Mouse (Mus musculus) right cerebral cortex, adult 2 months (tissue): Measurements from ENCODE around the gene Erf.

ENCODE experiments used
- DNase-seq, 2 experiments: peaks; one replicate each; pipeline ENCODE4 v3.0.0; 2021 to 2022; ENCODE audit warnings: low spot score in 2 of 2

The Erf gene

DNA sequence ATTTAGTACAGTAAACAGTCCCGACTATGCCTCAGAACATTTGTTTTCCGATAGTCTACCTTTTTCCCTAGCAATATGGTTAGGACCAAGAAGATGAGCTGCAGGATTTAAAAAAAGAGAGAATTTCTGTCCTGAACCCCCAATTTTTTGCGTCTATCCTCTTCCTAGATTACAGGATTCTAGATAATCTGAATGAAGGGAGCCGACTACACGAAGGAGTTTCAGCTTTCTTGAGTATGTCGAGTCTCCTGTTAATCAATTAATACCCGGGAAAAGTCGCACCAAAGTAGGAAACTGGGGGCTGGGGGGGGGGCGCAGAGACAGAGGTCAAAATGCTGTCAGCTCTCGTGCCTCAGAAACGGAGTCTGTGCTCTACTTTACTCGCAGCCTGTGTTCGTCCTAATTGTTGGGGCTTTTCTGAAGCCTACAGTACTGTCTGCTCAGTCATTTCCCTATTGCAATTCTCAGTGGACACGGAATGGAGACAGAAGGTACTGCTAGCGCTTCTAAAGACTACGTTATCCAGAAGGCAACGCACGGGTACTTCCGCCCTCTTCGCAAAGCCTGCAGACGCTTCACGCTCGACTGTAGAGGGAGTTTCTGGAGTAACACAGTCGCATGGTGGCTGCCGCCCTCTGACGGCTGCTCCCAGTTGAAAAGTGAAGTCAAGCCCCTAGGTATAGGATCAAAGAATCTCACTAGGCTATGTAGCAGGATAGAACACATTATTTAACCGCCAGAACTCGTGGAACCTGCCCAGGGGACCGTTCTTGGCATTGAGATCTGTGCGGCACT lies 11.5 kb downstream of the Erf start:
- peak; percentile 86 for DNase-seq

DNA sequence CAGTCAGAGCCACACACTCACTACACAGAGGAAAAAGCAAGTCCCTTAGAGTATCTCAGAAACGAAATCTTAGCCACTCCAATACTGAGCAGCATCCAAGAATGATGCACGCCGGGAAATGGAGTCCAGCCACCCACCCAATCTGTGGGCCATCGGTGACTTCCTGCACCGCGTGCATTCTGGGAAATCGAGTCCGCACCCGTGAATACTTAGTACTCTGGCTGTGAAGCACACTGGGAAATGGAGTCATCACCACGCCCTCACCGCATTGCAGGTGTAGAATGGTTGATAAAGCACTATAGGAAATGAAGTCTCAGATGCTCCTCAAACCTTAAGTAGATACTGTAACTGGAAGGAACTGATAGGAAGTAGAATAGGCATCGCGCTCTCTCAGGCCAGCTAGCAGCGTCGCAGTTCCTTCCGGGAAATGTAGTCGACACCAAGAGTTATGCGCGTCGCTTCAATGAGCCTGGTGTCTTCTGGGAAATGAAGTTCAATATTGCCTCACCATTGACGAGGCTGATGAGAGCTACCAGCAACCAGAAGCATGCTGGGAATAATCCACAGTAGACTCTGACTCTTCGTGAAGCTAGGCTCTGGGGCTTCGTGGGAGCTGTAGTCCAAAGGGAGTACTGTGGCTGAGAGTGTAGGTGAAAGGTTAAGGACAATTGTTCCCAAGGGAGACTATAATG lies 12.4 kb downstream of the Erf start:
- DNase-seq = peak; percentile 94 to 99

DNA sequence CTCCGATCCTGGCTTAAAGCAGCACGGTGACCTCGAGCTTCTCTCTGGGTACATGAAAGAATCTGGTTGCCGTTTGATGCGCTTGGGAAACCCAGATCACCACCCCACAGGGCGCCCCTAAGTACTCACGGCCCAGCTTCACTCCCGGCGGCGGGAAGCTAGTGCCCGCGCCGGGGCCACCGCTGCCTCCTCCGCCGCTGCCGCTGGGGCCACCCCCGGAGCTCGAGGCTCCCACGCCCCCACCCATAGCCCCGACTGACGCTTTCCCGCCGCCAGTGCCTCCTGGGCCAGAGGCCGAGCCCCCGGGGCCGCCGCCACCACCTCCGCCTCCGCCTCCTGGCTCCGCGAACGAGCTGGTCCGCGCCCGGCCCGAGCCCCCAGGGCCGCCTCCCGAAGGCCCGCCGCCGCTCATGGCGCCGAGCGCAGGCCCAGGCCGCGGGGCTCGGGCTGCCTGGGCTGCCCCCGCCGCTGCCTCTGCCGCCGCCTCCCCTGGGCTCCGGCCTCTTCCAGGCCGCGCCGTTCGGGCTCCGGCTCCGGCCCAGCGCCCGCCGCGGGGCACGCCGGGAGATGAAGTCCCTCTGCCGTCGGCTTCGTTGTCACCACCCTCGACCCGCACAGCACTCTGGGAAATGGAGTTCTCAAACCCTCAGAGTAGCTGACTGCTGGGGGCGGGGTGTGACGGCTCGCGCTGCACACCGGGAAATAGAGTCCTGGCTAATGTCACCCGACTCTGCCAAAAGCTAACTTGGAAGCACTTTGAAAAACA lies 13.1 kb downstream of the Erf start, which contains the start of gene Gsk3a:
TSS of gene Gsk3a (minus strand) at position 603 of the 766 bp plus-strand sequence.
- peak; percentile 99 for DNase-seq

DNA sequence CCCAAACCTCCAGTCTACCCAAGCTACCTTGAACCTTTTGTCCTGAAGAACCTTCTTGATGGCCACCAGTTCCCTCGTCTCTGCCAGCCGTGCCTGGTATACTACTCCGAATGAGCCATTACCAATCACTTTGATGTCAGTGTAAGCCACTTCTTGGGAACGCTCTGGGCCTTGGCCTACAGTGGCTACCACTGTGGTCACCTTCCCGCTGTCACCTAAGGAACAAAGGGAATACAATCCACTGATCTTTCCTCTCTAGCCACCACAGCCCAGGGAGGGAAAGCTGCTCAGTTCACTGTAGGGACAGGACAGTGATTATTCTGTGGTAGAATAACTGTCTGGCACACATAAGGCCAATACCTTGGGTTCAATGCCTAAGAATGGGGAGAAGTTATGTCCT lies 15.0 kb downstream of the Erf start:
- DNase-seq = no peak

DNA sequence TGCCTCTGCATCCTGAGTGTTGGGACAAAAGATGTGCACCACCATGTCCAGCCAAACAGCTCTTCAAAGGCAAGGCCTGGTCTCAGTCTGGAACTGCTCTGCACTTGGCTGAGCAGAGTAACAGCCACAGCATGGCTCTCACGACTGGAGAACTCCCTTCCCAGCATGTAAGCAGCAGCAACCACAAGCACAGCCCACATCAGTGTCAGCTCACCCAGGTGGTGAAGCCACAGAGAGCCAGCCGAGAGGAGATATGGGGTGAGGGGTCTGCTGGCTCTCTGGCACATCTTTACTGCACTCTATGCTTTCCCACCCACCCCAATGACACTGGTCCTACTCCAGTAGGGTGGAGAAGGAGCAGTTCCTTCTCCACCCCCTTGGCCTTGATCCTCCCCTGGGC lies 17.5 kb downstream of the Erf start:
- no peak for DNase-seq

DNA sequence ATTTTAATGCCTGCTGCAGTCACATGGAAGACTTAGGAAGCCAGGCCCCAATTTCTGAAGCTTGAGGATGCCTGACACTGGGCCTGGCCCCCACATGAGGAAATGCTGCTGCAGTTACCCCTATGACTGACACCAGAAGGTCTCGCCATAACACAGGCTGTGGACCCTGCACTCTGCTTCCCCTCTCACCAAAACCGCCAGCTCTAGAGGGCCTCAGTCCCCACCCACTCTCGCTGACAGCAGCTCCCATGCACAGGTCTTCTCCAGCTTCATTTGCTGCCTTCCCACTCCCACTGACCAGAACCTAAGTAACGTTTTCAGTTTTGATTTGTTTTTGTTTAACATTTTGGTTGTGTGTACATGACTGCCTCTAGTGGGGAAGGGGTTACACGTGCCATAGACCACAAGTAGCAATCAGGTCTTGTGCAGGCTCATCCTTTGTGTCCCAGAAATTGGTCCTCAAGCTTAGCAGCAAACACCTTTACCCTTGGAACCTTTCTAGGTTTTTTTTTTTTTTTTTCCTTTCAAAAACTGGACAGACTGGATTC lies 18.4 kb downstream of the Erf start:
- DNase-seq = no peak

DNA sequence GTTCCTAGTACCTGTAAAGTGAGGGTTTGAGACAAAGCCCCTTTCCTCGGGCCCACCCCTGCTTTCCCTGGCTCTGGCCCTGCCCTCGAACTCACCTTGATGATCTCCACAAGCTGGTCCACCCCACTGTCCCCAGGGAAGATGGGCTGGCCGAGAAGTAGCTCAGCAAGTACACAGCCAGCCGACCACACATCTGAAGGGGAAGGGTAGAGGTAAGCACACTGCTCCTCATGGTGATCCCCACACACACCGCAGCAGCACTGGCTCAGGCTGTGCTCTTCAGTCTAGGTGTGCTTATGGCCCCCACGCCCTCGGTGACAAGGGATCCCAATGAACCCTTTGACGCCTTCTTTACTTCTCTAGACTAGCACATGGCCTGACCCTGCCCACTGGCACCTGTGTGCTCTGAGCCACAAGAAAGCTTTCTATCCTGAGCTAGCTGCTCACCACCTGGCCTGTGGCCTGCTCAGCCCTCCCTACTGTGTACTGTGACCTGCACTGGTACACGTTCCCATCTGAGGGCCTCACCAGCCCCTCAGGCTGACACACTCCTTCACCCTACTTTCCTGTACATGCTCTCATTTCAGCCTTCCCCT lies 19.8 kb downstream of the Erf start:
- no peak for DNase-seq

DNA sequence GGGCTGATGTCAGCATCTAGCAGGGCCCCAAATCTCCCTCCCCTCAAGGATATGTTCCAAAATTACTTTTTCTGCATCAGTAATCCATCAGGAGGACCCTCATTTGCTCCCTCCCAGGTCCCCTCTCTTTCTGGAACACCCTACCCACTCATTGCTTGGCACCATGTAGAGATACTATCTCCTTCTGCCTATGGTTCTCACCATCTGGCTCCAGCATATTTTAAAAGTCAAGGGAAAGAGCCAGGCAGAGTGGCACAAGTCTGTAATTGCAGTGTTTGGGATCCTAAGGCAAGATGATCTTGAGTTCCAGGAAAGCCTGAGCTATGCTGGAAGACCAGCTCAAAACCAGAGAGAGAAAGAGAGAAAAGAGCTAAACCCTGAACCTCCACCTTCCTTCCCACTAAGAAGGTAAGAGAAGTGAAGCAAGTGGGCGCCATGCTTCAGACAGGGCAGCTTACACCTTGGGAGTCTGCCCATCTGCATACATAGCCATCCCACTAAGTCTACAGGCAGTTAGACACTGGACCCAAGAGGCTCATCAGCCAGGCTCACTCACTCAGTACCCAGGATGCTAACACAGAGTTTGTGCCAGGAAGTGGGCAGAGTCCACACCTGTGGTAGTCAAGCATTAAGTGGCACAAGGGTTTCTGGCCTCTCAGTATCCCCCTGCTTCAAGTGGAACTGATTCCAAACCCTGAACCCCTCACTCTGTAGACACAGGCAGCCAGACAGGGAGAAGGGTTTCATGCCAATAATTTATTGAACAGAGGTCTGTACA lies 22.8 kb downstream of the Erf start:
- DNase-seq = no peak

DNA sequence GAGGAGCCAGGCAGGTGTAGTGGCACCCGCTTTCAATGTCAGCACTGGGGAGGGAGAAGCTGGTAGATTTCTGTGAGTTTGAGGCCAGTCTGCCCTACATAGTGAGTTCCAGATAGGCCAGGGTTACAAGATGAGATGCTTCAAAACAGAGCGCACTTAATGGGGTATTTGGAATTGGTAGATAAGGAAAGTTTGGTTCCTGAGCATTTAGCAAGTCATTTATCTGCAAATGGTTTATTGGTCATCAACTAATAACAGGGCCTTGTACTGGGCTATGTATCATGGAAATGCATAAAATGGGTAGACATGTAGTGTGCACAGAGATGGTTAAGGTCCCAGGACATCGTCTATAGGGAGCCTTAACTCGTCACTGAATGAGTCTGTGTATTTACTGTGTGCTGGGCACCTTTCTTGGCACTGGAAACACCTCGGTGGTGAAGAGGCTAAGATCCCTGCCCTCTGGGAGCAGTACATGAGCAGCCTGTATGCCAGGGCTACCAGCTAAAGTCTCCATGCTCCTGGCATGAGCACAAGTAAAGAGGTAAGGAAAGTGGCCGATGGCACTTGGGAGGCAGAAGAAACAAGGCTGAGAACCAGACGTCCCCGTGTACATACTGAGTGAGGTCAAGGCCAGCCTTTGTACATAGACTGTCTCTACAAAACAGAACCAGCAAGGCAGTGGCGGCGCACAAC lies 28.1 kb downstream of the Erf start:
- no peak for DNase-seq

DNA sequence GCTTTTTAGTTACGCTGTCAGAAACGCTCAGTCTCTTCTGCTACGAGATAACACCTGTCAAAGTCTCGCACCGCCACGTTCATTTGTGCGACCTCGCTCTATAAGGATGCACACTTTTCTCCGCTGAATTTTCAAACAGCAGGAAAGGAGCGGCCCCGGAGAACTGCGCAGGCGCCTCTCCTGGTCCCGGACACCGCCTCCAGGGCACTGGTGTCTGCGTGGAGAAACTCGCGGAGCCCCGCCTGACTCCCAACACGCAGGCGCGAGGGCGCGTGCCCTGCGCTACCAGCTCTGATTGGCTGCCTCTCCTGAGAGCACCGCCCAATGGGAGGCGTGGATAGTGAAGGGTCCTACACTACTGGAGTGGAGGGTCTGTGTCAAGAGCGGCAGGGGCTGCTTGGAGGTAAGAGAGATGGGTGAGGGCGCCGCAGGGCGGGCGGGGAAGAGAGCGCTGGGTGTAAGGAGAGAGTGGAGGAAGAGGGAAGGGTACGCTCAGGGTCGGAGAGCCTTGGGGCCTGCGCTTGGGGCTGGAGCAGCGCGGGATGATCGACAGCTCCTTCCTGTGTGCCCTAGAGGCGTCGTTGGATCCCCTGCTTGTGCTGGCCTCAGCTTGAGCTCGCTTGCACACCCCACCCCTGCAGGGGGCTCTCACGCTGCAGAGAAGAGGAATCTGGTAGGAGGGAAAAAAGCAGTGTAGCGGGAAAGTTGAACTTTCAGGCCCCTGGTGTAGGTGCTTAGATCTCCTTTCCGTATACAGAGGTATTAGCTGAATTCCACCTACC lies 29.3 kb downstream of the Erf start, which contains the start of gene Zfp526:
TSS of gene Zfp526 (plus strand) at position 324 of the 782 bp plus-strand sequence.
- peak; percentile 98 for DNase-seq

DNA sequence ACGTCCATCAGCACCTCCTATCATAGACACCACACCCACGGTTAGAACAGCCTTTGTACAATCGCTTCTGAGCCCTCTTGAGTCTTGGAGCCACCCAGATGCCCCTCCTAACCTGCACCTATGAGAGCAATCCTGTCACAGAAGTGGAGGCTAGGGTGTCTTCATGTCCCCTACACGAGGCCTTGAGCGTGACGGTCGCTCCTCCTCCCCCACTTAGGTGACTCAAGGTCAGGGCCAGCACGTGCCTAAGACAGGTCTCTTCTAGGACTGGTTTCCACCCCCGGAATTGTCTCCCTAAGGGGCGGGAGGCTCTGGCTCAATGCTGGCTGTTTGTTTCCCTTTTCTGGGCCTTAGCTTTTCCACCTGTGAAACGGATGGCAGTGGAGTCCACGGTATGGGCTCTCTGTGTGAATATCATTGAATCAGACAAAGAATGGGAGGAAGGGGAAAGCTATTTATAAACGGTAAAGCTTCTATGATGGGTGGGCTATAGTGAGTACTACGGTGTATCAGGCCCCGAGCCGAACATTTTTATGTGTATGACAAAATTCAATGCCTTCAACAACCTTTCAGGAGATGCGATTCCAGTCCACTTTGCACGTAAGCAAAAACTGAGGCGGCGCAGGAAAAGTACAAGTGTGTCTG lies 30.0 kb downstream of the Erf start, which contains the start of gene Dedd2:
TSS of gene Dedd2 (minus strand) at position 159 of the 645 bp plus-strand sequence.
- peak in 1 of 2 experiments; percentile 12 for DNase-seq

DNA sequence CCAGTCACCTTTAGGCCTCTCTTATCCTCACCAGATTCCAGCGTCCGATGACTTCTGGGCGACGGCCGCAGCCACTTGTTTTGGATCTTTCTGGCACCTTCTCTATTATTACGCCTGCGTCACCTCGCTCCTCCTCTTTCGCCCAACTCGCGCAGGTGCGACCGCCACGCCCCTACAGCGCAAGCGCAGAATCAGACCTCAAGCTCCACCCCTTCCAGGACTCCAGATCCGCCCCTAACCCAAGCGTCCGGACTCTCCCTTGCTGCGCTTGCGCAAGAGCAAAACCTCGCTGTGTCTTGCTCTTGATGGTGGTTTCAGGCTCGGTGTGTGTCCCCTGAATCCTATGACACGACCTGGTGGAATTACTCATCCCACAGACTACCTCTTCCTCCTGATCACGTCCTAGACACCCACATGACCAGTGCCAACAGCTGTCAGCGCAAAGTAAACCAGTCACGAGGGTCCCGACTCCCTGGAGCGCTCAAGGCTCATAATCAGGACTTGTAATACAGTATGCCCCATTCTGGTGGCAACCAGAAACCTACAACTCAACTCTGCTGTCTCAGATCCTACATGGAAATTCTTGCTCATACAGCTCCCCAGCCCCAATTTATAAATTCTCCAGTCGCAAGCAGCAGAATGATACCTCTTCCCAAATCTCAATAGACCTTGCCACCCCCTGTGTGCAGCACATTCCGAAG lies 30.7 kb downstream of the Erf start:
- DNase-seq = peak; percentile 94 to 96

DNA sequence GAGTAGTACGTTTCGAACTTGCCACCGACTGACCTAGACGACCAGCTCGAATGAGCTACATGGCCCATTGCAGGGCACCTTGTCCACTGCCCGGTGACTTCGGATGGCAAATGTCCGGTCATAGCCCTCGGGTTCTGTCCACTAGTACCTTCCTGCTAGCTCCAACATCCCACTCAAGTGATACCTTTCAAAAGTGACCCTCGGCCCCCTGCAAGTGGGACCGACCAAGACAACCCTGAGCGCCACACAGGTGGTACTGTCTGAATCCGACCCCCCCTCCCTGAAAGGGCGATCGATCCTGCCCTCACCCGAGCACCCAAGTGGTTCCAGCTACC lies 31.2 kb downstream of the Erf start:
- DNase-seq = no peak

DNA sequence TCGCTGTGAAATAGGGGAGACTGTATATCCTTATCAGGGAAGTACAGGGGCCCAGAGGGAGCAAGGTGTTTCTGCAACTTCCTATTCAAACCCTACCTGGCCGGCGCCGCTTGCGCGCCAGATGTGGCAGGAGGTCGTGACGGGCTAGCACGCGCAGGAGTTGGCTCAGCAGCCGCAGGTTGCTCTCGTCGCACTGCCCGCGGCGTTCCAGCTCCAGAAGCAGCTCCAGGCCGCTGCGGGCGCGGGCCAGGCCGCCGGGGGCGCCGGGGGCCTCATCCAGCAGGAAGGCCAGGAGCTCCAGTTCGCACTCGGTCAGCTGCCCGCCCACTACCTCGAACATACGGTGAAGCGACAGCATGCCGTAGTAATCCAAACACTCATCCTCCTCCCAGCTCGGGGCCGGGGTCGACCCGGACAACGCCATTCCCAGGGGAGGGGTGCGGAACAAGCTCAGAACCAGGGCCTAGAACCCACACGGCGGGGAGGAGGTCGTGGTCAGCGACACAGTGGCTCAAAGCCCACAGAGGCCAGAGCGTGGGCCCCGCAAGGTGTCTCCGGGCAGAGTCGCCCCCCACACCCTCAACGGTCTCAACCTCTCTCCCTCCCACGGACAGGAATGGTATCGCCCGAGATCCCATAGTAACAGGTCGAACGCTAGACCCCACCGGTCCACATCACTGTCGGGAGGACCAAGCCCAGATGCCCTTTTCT lies 31.7 kb downstream of the Erf start:
- peak in 1 of 2 experiments; percentile 27 for DNase-seq

DNA sequence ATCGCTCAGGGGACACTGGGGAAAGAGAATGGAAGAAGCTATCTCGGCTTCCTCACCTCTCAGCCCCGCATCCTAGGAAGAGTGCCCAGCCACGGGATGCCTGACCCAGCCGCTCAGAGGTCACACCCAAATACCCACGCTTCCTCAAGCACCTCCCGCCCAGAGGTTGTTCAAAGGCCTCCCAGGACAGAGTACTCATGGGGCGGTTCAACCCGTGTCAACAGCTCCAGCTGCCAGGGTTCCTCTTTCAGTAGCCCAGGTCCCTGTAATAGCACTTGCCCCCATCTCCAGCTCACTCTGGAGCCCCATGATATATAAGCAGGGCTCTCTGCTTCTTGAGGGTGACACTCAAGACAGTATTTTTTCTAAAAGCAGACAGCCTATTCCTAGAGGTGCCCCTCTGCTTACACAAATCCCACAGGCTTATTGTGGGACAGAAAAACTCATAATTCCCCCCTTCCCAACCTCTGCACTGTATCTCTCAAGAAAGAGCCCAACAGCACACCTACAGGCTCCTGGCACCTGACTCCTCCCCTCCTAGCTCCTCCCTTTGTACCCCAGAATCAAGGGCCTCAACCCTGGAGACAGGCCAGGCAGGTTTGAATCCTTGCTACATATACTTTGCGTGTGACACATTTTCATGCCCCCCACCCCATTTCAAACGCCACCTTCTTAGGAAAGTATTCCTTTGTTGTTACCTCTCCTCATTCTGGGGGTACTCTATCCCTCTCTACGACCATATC lies 32.7 kb downstream of the Erf start:
- DNase-seq = no peak

DNA sequence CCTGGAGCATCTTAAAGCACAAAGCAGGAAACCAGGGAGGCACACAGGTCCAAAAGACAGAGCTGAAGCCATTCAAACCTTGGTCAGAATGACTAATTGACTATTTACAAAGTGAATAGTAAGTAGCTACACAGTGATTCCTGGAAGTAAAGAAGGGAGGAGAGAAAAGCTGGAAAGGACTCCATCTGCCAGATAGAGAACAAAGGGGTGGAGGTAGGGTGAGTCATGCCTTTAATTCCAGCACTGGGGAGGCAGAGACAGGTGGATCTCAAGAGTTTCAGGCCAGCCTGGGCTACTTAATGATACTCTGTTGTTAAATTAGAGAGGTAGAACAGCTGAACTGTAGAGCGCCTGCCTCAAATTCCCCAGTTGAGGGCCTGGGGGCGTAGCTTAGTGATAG lies 36.4 kb downstream of the Erf start:
- no peak for DNase-seq

DNA sequence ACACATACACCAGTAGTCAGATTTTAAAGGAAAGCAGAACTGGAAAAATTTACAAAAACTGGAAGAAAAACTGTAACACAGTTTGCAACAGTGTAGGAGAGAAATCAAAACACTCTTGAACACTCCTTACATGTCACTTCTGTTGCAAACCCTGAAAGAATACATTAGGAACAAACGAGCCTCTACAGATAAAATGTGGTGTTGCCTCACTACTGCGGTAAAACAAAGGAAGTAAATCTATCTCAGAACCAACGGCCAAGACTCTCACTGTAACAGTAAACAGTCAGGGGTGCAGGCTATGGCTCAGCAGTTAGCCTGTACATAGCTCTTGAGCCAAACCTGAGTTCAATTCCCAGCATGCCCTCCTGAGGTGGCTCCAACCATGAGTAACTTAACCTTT lies 37.5 kb downstream of the Erf start:
- DNase-seq = no peak
